Mouse (Mus musculus): ENCODE measurements around the gene Tcf23. TPM values are rescaled to one million over a fixed set of nuclear protein-coding genes. Genes with fewer than 3 reads are reported as not detected.

Tcf23 gene
- polyA plus RNA-seq (2015; fragmentation: Nextera tagmentation; extraction: Ambion mirVana) = not detected in 2 replicates

DNA sequence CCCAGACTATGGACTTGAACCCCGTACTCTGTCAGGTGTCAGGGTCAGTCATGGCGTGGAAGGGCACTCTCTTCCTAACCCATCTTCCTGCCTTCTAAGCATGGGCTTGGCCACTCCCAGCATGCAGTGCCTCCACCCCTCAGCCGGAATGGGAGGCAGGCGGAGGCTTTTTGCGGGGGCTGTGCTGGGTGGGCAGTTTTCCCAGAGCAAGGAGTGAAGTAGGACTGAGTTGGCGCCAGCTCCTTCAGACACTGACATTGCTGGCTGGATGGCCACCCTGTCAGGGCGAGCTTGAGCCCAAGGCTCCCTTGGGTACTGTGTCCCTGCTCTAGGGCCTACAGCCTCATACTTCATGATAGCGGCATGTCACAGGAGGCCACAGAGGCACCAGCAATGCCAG lies at the start of gene Tcf23:
TSS of gene Tcf23 (plus strand) at position 247 of the 400 bp plus-strand sequence.
- no peaks in the 10 kb centered on the region for H3K4me1 ChIP-seq (replicated peaks; ENCODE audit: control insufficient read depth, insufficient read depth, low read length)
- no peak within 1 kb of the TSS for H3K9ac ChIP-seq (replicated peaks; ENCODE audit: low read depth, low read length)
- H3K36me3 ChIP-seq (ENCODE audit: control insufficient read depth, insufficient read depth) = no peaks in the 10 kb centered on the region
- ATAC-seq = no peak
- H3K27me3 ChIP-seq (replicated peaks; ENCODE audit: control insufficient read depth, insufficient read depth, low read length) = no peaks in the 10 kb centered on the region
- 70% methylated on average over 8 of the region's 8 CpGs for WGBS
- H3K9me3 ChIP-seq (ENCODE audit: control insufficient read depth, low read length) = no peaks in the 10 kb centered on the region
- no peak within 1 kb of the TSS for H3K4me3 ChIP-seq (replicated peaks; ENCODE audit: low read length)
- no peak within 1 kb of the TSS for H3K27ac ChIP-seq (ENCODE audit: low read length)
- H3K4me2 ChIP-seq (ENCODE audit: low read length) = no peak within 1 kb of the TSS

DNA sequence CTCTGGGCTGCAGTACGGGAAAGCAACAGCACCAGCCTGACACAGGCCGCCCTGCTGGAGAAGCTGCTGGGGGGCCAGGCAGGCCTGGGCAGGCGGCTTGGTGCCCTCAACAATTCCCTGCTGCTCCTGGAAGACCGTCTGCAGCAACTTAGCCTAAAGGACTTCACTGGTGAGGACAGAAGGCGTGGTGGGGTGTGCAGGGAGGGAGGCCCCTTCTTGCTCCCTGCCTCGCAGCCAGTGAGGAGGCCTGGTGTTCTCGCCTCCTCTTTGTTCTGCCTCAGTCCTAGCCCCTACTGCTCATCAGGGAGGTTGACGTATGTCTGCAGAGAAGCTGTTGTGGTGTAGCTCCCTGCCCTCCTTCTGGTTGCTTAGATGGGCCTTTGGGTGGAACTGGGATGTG lies 49.8 kb upstream of the Tcf23 start:
- no peak overlapping the region for H3K9ac ChIP-seq (replicated peaks; ENCODE audit: low read depth, low read length)
- H3K27ac ChIP-seq (ENCODE audit: low read length) = no peak overlapping the region
- H3K9me3 ChIP-seq (ENCODE audit: control insufficient read depth, low read length) = no peaks in the 10 kb centered on the region
- H3K4me3 ChIP-seq (replicated peaks; ENCODE audit: low read length) = no peak overlapping the region
- H3K27me3 ChIP-seq (replicated peaks; ENCODE audit: control insufficient read depth, insufficient read depth, low read length) = no peaks in the 10 kb centered on the region
- no peak for ATAC-seq
- H3K36me3 ChIP-seq (ENCODE audit: control insufficient read depth, insufficient read depth) = no peaks in the 10 kb centered on the region
- no peak overlapping the region for H3K4me2 ChIP-seq (ENCODE audit: low read length)
- WGBS = 76% methylated on average over 8 of the region's 8 CpGs
- peaks cover 26% of the 10 kb centered on the region for H3K4me1 ChIP-seq (replicated peaks; ENCODE audit: control insufficient read depth, insufficient read depth, low read length)

DNA sequence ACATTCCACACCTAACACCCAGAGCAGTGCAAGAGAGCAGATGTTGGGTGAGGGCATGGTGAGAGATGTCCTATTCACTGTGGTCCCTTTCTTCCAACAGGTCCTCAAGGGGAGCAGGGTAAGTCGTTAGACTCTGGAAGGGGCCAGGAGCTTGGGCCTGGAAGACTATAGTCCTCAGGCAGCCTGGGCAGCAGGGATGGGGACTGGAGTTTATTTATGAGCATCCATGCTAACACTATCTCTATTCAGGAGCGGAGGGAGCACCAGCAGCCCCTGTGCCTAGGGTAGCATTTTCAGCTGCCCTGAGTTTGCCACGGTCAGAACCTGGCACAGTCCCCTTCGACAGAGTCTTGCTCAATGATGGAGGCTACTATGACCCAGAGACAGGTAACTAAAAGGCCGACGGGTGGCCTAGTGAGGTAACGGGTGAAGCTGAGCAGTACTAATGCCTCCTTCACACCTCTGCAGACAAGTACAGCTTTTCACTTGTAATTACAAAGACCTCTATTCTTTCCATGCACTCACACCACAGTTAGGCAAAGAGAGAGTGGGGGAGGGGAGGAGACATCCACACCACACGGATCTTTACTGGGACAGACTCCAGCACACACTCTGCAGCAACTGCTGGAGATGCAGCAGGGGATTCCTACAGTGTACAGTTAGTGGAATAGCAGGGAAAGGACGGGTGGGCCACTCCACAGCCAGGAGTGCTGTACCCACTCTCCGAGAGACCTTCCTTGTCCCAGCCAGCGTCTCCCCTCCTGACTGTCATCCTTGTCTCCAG lies 48.4 kb upstream of the Tcf23 start:
- ATAC-seq = no peak
- WGBS = 56% methylated on average over 11 of the region's 11 CpGs
- H3K27me3 ChIP-seq (replicated peaks; ENCODE audit: control insufficient read depth, insufficient read depth, low read length) = no peaks in the 10 kb centered on the region
- H3K27ac ChIP-seq (ENCODE audit: low read length) = no peak overlapping the region; the same call in 1 of the 2 replicates
- no peak overlapping the region for H3K9ac ChIP-seq (replicated peaks; ENCODE audit: low read depth, low read length)
- no peaks in the 10 kb centered on the region for H3K9me3 ChIP-seq (ENCODE audit: control insufficient read depth, low read length)
- no peak overlapping the region for H3K4me2 ChIP-seq (ENCODE audit: low read length)
- H3K4me3 ChIP-seq (replicated peaks; ENCODE audit: low read length) = no peak overlapping the region
- H3K36me3 ChIP-seq (ENCODE audit: control insufficient read depth, insufficient read depth) = no peaks in the 10 kb centered on the region
- H3K4me1 ChIP-seq (replicated peaks; ENCODE audit: control insufficient read depth, insufficient read depth, low read length) = peaks cover 26% of the 10 kb centered on the region

DNA sequence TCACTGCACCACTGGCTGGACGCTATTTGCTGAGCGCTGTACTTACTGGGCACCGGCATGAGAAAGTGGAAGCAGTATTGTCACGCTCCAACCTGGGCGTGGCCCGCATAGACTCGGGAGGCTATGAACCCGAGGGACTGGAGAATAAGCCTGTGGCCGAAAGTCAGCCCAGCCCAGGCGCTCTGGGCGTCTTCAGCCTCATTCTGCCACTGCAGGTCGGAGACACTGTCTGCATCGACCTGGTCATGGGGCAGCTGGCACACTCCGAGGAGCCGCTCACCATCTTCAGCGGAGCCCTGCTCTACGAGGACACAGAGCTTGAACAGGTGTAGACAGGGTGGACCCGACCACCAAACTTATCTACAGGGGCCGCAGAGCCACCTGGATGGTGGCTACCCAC lies 47.8 kb upstream of the Tcf23 start:
- 62% methylated on average over 19 of the region's 19 CpGs for WGBS
- no peak; the same call in 1 of the 2 replicates for ATAC-seq
- no peaks in the 10 kb centered on the region for H3K36me3 ChIP-seq (ENCODE audit: control insufficient read depth, insufficient read depth)
- no peak overlapping the region for H3K4me2 ChIP-seq (ENCODE audit: low read length)
- no peak overlapping the region for H3K4me3 ChIP-seq (replicated peaks; ENCODE audit: low read length)
- no peak overlapping the region for H3K27ac ChIP-seq (ENCODE audit: low read length)
- H3K4me1 ChIP-seq (replicated peaks; ENCODE audit: control insufficient read depth, insufficient read depth, low read length) = peaks cover 26% of the 10 kb centered on the region
- no peaks in the 10 kb centered on the region for H3K9me3 ChIP-seq (ENCODE audit: control insufficient read depth, low read length)
- no peaks in the 10 kb centered on the region for H3K27me3 ChIP-seq (replicated peaks; ENCODE audit: control insufficient read depth, insufficient read depth, low read length)
- no peak overlapping the region for H3K9ac ChIP-seq (replicated peaks; ENCODE audit: low read depth, low read length)

DNA sequence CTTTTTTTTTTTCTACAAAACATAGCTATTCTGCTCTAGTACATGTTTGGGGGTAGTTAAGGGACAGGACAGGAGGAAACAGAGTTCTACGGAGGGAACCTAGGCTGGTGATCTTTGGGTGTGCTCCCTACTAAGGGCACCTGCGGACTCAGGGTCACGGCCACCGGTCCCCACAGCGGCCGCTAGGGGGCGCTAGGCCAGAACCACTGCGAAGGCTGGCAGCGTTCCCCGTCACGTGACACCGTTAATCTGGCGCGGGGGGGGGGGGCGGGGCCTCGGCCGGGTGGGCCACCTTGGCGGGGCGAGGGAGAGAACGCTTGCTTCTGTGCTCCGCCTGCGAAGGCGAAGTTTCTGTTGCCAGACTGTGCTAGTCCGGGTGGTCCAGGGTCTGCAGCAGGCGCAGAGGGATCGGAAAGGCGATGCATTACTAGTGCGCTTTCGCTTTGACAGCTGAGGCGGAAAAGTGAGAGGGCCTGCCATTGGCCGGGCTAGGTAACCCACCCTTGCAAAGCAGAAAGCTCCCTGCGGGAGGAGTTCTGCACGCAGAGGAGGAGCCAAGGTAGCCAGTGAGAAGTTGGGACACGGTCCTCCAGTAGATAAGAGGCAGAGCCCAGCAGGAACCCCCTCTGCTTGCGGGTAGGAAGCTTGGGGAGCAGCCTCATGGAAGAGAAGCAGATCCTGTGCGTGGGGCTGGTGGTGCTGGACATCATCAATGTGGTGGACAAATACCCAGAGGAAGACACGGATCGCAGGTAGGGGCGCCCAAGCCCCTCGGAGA lies 47.0 kb upstream of the Tcf23 start, which contains the start of gene Khk:
TSS of gene Khk (plus strand) at position 176 of the 778 bp plus-strand sequence.
- peaks cover 22% of the 10 kb centered on the region for H3K4me1 ChIP-seq (replicated peaks; ENCODE audit: control insufficient read depth, insufficient read depth, low read length)
- H3K27me3 ChIP-seq (replicated peaks; ENCODE audit: control insufficient read depth, insufficient read depth, low read length) = no peaks in the 10 kb centered on the region
- H3K4me3 ChIP-seq (replicated peaks; ENCODE audit: low read length) = peak within 1 kb of the TSS; percentile 51
- H3K36me3 ChIP-seq (ENCODE audit: control insufficient read depth, insufficient read depth) = no peaks in the 10 kb centered on the region
- peak within 1 kb of the TSS; percentile 57 for H3K9ac ChIP-seq (replicated peaks; ENCODE audit: low read depth, low read length)
- H3K4me2 ChIP-seq (ENCODE audit: low read length) = peak within 1 kb of the TSS; percentile 62
- H3K27ac ChIP-seq (ENCODE audit: low read length) = no peak within 1 kb of the TSS
- no peaks in the 10 kb centered on the region for H3K9me3 ChIP-seq (ENCODE audit: control insufficient read depth, low read length)
- WGBS = under 1% methylated on average over 40 of the region's 40 CpGs
- ATAC-seq = peak; percentile 76

DNA sequence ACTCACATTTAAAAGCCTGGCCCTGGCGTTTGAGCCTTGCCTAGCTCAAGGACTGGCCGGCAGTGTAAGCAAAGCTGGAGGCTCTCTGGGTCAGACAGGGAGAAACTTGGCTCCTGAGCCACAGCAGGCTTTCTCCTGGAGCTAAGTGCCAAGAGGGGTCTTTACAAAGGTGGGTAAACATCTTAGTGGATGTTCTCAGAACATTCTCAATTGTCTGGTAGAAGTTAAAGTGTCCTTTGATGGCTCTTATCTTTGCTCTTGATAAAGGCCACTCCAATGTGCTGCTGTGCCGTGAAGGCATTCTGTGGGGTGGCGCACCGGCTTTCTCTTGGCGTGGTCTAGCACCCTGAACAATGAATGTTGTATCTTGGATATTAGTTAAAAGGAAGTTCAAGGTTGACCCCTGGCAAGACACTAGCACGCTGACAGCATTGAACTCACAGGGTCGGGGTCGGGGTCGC lies 45.9 kb upstream of the Tcf23 start:
- ATAC-seq = no peak
- Histone ChIP-seq H3K36me3 (ENCODE audit: control insufficient read depth, insufficient read depth) (no peaks in the 10 kb centered on the region), H3K27ac (ENCODE audit: low read length) (no peak overlapping the region), H3K9me3 (ENCODE audit: control insufficient read depth, low read length) (no peaks in the 10 kb centered on the region), H3K27me3 (replicated peaks; ENCODE audit: control insufficient read depth, insufficient read depth, low read length) (no peaks in the 10 kb centered on the region), H3K4me1 (replicated peaks; ENCODE audit: control insufficient read depth, insufficient read depth, low read length) (peaks cover 21% of the 10 kb centered on the region), H3K4me2 (ENCODE audit: low read length) (no peak overlapping the region; the same call in 1 of the 2 replicates), H3K4me3 (replicated peaks; ENCODE audit: low read length) (no peak overlapping the region), H3K9ac (replicated peaks; ENCODE audit: low read depth, low read length) (no peak overlapping the region)
- 76% methylated on average over 10 of the region's 10 CpGs for WGBS

DNA sequence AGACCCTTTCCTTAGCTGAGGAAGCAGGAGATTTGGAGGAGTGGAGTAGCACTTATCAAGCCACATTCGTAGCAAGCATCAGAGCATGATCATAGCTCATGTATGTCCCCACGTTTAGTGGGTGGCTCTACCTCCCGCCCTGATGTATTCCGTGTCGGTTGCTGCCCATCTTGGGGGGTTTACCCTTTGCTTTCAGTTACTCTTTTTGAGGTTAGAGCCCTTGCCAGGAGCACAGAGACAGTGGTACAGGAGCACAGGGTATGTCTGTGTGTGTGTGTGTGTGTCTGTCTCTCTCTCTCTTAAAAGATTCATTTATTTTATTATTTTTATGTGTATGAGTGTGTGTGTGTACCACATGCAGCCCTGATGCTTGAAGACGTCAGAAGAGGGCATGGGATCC lies 45.3 kb upstream of the Tcf23 start:
- H3K36me3 ChIP-seq (ENCODE audit: control insufficient read depth, insufficient read depth) = no peaks in the 10 kb centered on the region
- 90% methylated on average over 6 of the region's 6 CpGs for WGBS
- no peak overlapping the region for H3K27ac ChIP-seq (ENCODE audit: low read length)
- peaks cover 21% of the 10 kb centered on the region for H3K4me1 ChIP-seq (replicated peaks; ENCODE audit: control insufficient read depth, insufficient read depth, low read length)
- no peak overlapping the region for H3K9ac ChIP-seq (replicated peaks; ENCODE audit: low read depth, low read length)
- ATAC-seq = no peak
- no peaks in the 10 kb centered on the region for H3K9me3 ChIP-seq (ENCODE audit: control insufficient read depth, low read length)
- no peaks in the 10 kb centered on the region for H3K27me3 ChIP-seq (replicated peaks; ENCODE audit: control insufficient read depth, insufficient read depth, low read length)
- H3K4me2 ChIP-seq (ENCODE audit: low read length) = no peak overlapping the region
- no peak overlapping the region for H3K4me3 ChIP-seq (replicated peaks; ENCODE audit: low read length)

DNA sequence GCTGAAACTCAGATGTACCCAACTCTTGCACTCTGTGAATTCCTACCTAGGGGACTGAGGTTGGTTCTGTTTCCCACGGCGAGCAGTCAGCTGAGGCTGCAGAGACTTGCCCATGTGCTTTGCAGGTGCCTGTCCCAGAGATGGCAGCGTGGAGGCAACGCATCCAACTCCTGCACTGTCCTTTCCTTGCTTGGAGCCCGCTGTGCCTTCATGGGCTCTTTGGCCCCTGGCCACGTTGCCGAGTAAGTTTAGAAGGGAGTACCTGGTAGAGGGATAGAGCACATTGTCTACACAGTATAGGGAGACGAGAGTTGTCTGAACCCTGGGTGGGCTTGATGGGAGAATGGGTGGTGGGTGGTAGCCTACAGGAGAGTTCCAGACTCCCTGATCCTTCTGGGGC lies 43.8 kb upstream of the Tcf23 start:
- Histone ChIP-seq H3K27me3 (replicated peaks; ENCODE audit: control insufficient read depth, insufficient read depth, low read length) (no peaks in the 10 kb centered on the region), H3K4me1 (replicated peaks; ENCODE audit: control insufficient read depth, insufficient read depth, low read length) (peaks cover 21% of the 10 kb centered on the region), H3K9me3 (ENCODE audit: control insufficient read depth, low read length) (no peaks in the 10 kb centered on the region), H3K9ac (replicated peaks; ENCODE audit: low read depth, low read length) (no peak overlapping the region), H3K4me3 (replicated peaks; ENCODE audit: low read length) (no peak overlapping the region), H3K27ac (ENCODE audit: low read length) (no peak overlapping the region), H3K4me2 (ENCODE audit: low read length) (no peak overlapping the region), H3K36me3 (ENCODE audit: control insufficient read depth, insufficient read depth) (no peaks in the 10 kb centered on the region)
- no peak for ATAC-seq
- 90% methylated on average over 8 of the region's 8 CpGs for WGBS

DNA sequence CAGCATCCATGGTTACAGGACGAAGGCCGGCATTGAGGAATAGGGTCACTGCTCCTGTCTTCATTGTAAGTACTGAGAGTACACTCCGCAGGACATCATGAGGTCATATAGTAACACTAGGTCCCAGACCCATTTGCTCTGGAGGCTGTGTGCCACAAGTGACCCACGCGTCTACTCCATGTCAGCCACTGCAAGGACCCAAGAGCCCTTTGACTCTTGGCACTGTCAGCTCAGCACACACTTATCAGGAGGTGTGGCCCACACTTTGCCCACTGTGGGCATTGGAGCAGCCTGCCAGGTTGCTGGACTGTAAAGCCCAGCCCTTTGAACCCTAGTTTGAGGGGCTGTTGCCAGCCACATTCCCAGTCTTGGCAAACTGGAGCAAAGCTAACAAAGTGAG lies 43.2 kb upstream of the Tcf23 start:
- Histone ChIP-seq H3K36me3 (ENCODE audit: control insufficient read depth, insufficient read depth) (no peaks in the 10 kb centered on the region), H3K27me3 (replicated peaks; ENCODE audit: control insufficient read depth, insufficient read depth, low read length) (no peaks in the 10 kb centered on the region), H3K9ac (replicated peaks; ENCODE audit: low read depth, low read length) (no peak overlapping the region), H3K4me1 (replicated peaks; ENCODE audit: control insufficient read depth, insufficient read depth, low read length) (peaks cover 19% of the 10 kb centered on the region), H3K4me3 (replicated peaks; ENCODE audit: low read length) (no peak overlapping the region), H3K4me2 (ENCODE audit: low read length) (no peak overlapping the region), H3K27ac (ENCODE audit: low read length) (no peak overlapping the region), H3K9me3 (ENCODE audit: control insufficient read depth, low read length) (no peaks in the 10 kb centered on the region)
- 93% methylated on average over 5 of the region's 5 CpGs for WGBS
- no peak for ATAC-seq
